Mouse (Mus musculus) brain, embryonic 14.5 days (tissue): Measurements from ENCODE around the gene Stap2.

Experiments
- CTCF ChIP-seq: fragments of 200-500 bp; IDR thresholded peaks from 2 replicates; pipeline ENCODE4 v1.5.1; 2012; ENCODE audit warnings: inconsistent platforms, mild to moderate bottlenecking, moderate library complexity, borderline replicate concordance; ENCODE audit not compliant: insufficient read depth, insufficient read length; ENCODE audit errors: extremely low read depth
- POLR2A ChIP-seq: fragments of 200-500 bp; IDR thresholded peaks from 2 replicates; pipeline ENCODE4 v1.6.1; 2012; ENCODE audit warnings: mild to moderate bottlenecking, inconsistent platforms, borderline replicate concordance; ENCODE audit not compliant: poor library complexity, insufficient read depth, insufficient read length, severe bottlenecking; ENCODE audit errors: extremely low read depth

GRCm38 (mm10) chr17:55999794-56000499 lies 5.4 kb downstream of the Stap2 start:
- no peak for TF ChIP-seq POLR2A
- TF ChIP-seq CTCF = no peak
